Mouse (Mus musculus) CH12.LX (cell line): ENCODE data around the gene D630003M21Rik. TPM values are rescaled to one million over a fixed set of nuclear protein-coding genes. Genes with fewer than 3 reads are reported as not detected.

Experiments used
- DNase-seq: peaks from one replicate; pipeline ENCODE4 v3.0.0-alpha.2; 2013; ENCODE audit errors: extremely low read depth
- H3K27ac ChIP-seq: 2 replicates; pipeline ENCODE4 v1.5.1; 2012; ENCODE audit warnings: low read depth, mild to moderate bottlenecking, control low read depth, moderate library complexity; ENCODE audit not compliant: insufficient read depth
- H3K27me3 ChIP-seq: replicated peaks from 2 replicates; pipeline ENCODE3; 2012; ENCODE audit warnings: inconsistent platforms
- H3K36me3 ChIP-seq, 2 experiments: replicated peaks in 1 of 2; 2 replicates each; pipeline versions ENCODE3 to v1.6.1; 2012; ENCODE audit warnings: inconsistent platforms in 1 of 2, low read length in 1 of 2, mild to moderate bottlenecking in 1 of 2, mixed read lengths in 1 of 2, moderate library complexity in 1 of 2; ENCODE audit not compliant: control insufficient read depth in 1 of 2, insufficient read depth in 1 of 2
- H3K4me1 ChIP-seq, 2 experiments: 2 replicates each; pipeline ENCODE4 v1.6.1; 2012; ENCODE audit warnings: inconsistent platforms in 1 of 2, moderate library complexity in 1 of 2; ENCODE audit not compliant: insufficient read depth in 2 of 2, control insufficient read depth in 1 of 2
- H3K4me2 ChIP-seq: 2 replicates; pipeline ENCODE4 v1.6.1; 2012; ENCODE audit warnings: low read depth, mild to moderate bottlenecking, control low read depth; ENCODE audit not compliant: poor library complexity, insufficient read depth, severe bottlenecking
- H3K4me3 ChIP-seq, 3 experiments: fragments of 150-350 bp in 1 of 3; sonication (generic) in 1 of 3; replicated peaks in 1 of 3; 2 replicates each; pipeline versions ENCODE3 to v1.5.1; 2011 to 2012; ENCODE audit warnings: low read depth in 2 of 3, low read length in 2 of 3, mild to moderate bottlenecking in 2 of 3, moderate library complexity in 2 of 3, control low read depth in 1 of 3, improper control_type of control experiment in 1 of 3, inconsistent platforms in 1 of 3, mixed read lengths in 1 of 3; ENCODE audit not compliant: poor library complexity in 1 of 3
- H3K79me2 ChIP-seq: replicated peaks from 2 replicates; pipeline ENCODE4 v1.6.1; 2012; ENCODE audit warnings: mild to moderate bottlenecking, moderate library complexity; ENCODE audit not compliant: control insufficient read depth, poor library complexity, insufficient read depth, severe bottlenecking; ENCODE audit errors: extremely low read depth
- H3K9ac ChIP-seq: 2 replicates; pipeline ENCODE4 v1.6.1; 2012; ENCODE audit warnings: low read depth, mild to moderate bottlenecking, control low read depth, moderate library complexity; ENCODE audit not compliant: insufficient read depth
- H3K9me3 ChIP-seq: replicated peaks from 2 replicates; pipeline ENCODE3; 2012; ENCODE audit warnings: low read length, inconsistent platforms, mixed read lengths
- BHLHE40 ChIP-seq: IDR thresholded peaks from 2 replicates; pipeline ENCODE4 v1.6.1; 2011; ENCODE audit warnings: mild to moderate bottlenecking, low read depth, low read length, improper control_type of control experiment
- CHD2 ChIP-seq: IDR thresholded peaks from 2 replicates; pipeline ENCODE4 v1.6.1; 2011; ENCODE audit warnings: low read length, improper control_type of control experiment
- ELF1 ChIP-seq: IDR thresholded peaks from 2 replicates; pipeline ENCODE4 v1.6.1; 2014; ENCODE audit warnings: low read depth, mild to moderate bottlenecking, inconsistent platforms, low read length, improper control_type of control experiment
- ETS1 ChIP-seq: conservative IDR thresholded peaks from 2 replicates; pipeline ENCODE4 v1.6.1; 2012; ENCODE audit warnings: low read depth, mild to moderate bottlenecking, inconsistent platforms, low read length, improper control_type of control experiment, moderate library complexity
- GABPA ChIP-seq: IDR thresholded peaks from 2 replicates; pipeline ENCODE4 v1.6.1; 2012; ENCODE audit warnings: low read depth, low read length, improper control_type of control experiment, inconsistent platforms; ENCODE audit not compliant: insufficient replicate concordance
- HCFC1 ChIP-seq: IDR thresholded peaks from 2 replicates; pipeline ENCODE4 v1.6.1; 2012; ENCODE audit warnings: low read depth, mild to moderate bottlenecking, inconsistent platforms, low read length, improper control_type of control experiment
- IRF4 ChIP-seq: IDR thresholded peaks from 2 replicates; pipeline ENCODE4 v1.6.1; 2014; ENCODE audit warnings: low read depth, mild to moderate bottlenecking, inconsistent platforms, low read length, improper control_type of control experiment
- JUN ChIP-seq: IDR thresholded peaks from 2 replicates; pipeline ENCODE4 v1.6.1; 2011; ENCODE audit warnings: low read depth, mild to moderate bottlenecking, low read length, improper control_type of control experiment, moderate library complexity; ENCODE audit not compliant: insufficient read depth
- MAX ChIP-seq: IDR thresholded peaks from 2 replicates; pipeline ENCODE4 v1.6.1; 2011; ENCODE audit warnings: low read length, improper control_type of control experiment
- MAZ ChIP-seq: IDR thresholded peaks from 2 replicates; pipeline ENCODE4 v1.6.1; 2012; ENCODE audit warnings: low read depth, mild to moderate bottlenecking, inconsistent platforms, low read length, improper control_type of control experiment, moderate library complexity
- MEF2A ChIP-seq: IDR thresholded peaks from 2 replicates; pipeline ENCODE4 v1.6.1; 2014; ENCODE audit warnings: low read depth, mild to moderate bottlenecking, inconsistent platforms, low read length, improper control_type of control experiment, borderline replicate concordance
- MYC ChIP-seq: IDR thresholded peaks from 2 replicates; pipeline ENCODE4 v1.6.1; 2011; ENCODE audit warnings: low read depth, mild to moderate bottlenecking, improper control_type of control experiment, low read length
- NRF1 ChIP-seq: IDR thresholded peaks from 2 replicates; pipeline ENCODE4 v1.6.1; 2014; ENCODE audit warnings: low read depth, mild to moderate bottlenecking, inconsistent platforms, low read length, improper control_type of control experiment, moderate library complexity
- RCOR1 ChIP-seq: conservative IDR thresholded peaks from 2 replicates; pipeline ENCODE4 v1.6.1; 2012; ENCODE audit warnings: low read depth, mild to moderate bottlenecking, inconsistent platforms, low read length, improper control_type of control experiment
- TBP ChIP-seq: conservative IDR thresholded peaks from 2 replicates; pipeline ENCODE4 v1.6.1; 2011; ENCODE audit warnings: low read depth, low read length, improper control_type of control experiment
- TCF12 ChIP-seq: IDR thresholded peaks from 2 replicates; pipeline ENCODE4 v1.6.1; 2014; ENCODE audit warnings: low read depth, mild to moderate bottlenecking, inconsistent platforms, low read length, improper control_type of control experiment
- UBTF ChIP-seq: IDR thresholded peaks from 2 replicates; pipeline ENCODE4 v1.6.1; 2012; ENCODE audit warnings: low read depth, mild to moderate bottlenecking, inconsistent platforms, low read length, improper control_type of control experiment, moderate library complexity
- USF2 ChIP-seq: conservative IDR thresholded peaks from 2 replicates; pipeline ENCODE4 v1.6.1; 2011; ENCODE audit warnings: low read depth, low read length, improper control_type of control experiment
- ZKSCAN1 ChIP-seq: IDR thresholded peaks from 2 replicates; pipeline ENCODE4 v1.6.1; 2012; ENCODE audit warnings: low read depth, inconsistent platforms, low read length, improper control_type of control experiment, borderline replicate concordance
- dilution Hi-C: fragments of 300-500 bp; cut with MboI; formaldehyde crosslinking; loops from 2 replicates; pipeline ENCODE4 v1.14.3; 2020; ENCODE audit warnings: low sequenced_read_pairs; ENCODE audit not compliant: extremely low pct_unique_long_range_greater_than_20kb, extremely low pct_ligation_motif_present
- in situ Hi-C: fragments of 300-500 bp; cut with MboI; formaldehyde crosslinking; loops from 3 replicates; pipeline ENCODE4 v1.14.3; 2019; ENCODE audit warnings: low sequenced_read_pairs, low pct_ligation_motif_present, low pct_unique_long_range_greater_than_20kb, mixed read lengths
- polyA plus RNA-seq: library from polyadenylated mRNA; unstranded; fragments of >175 nt; gene quantifications from 2 replicates; pipeline ENCODE4 v1.2.1, GENCODE M21; 2012; ENCODE audit warnings: low read depth; ENCODE audit not compliant: insufficient read length
- total RNA-seq, 2 experiments: library from RNA; depleted of rRNA; stranded (reverse); fragments of 300-350 nt in 1 of 2; fragments of >200 nt in 1 of 2; gene quantifications; 2 replicates each; pipeline ENCODE4 v1.2.3; 2012 to 2014

D630003M21Rik gene
- total and polyA plus RNA-seq, 3 experiments = 0.23 to 1.4 (median 0.93) TPM

DNA sequence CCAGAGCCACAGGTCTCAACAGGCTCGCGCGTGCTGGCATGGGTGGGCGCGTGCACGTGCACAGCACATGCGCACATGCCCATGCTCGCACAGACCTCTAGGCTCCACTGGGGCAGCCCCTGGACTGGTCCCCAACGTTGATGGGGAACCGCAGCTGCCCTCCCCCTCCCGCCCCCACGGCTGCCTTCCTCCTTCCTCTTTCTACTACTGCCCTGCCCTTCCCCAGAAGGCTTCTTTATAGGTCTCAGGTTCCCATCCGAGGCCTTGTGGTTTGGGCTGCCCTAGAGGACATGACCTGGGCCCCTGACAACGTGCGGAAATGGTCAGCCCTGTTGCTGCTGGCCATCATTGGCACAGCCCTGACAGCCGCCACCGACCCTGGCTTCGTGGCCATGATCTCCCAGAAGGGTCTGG is 29.0 kb upstream of the D630003M21Rik start, which contains the start of gene Bpi:
Bpi (plus strand) TSS at position 90 of the 414 bp plus-strand sequence.
- Histone ChIP-seq H3K4me2 (peak within 1 kb of the TSS; percentile 79), H3K27ac (no peak within 1 kb of the TSS), H3K4me1 (peaks cover 7 to 53% of the 10 kb centered on the region in 2 experiments), H3K79me2 (no peaks in the 10 kb centered on the region), H3K4me3 (peak within 1 kb of the TSS in 2 of 3 experiments; percentile 14 to 43), H3K9ac (no peak within 1 kb of the TSS), H3K9me3 (no peaks in the 10 kb centered on the region), H3K36me3 (no peaks in the 10 kb centered on the region), H3K27me3 (peaks cover 1% of the 10 kb centered on the region)
- dilution Hi-C loops (no loop called here), in situ Hi-C loops (loop anchor here (5.0 kb wide), 1 partner anchor 41 kb away; no protein-coding TSS in a partner anchor)
- 0 out of 2 replicates have a peak, but pooled peaks have one; percentile 42 for TF ChIP-seq MYC
- TF ChIP-seq BHLHE40 = peak; percentile 99
- TF ChIP-seq MEF2A = peak; percentile 43; the same call in 1 of the 2 replicates
- TF ChIP-seq USF2 = no peak
- peak; percentile 98 for TF ChIP-seq UBTF
- no peak for TF ChIP-seq RCOR1
- peak; percentile 67 for TF ChIP-seq IRF4
- peak; percentile 85 for TF ChIP-seq NRF1
- peak; percentile 63 for TF ChIP-seq ELF1
- TF ChIP-seq MAX = peak; percentile 83
- no peak for TF ChIP-seq HCFC1
- peak; percentile 51; the same call in 1 of the 2 replicates for TF ChIP-seq ETS1
- TF ChIP-seq TBP = peak; percentile 85
- TF ChIP-seq GABPA = no peak
- peak; percentile 85; the same call in 1 of the 2 replicates for TF ChIP-seq MAZ
- peak; percentile 43; the same call in 1 of the 2 replicates for TF ChIP-seq CHD2
- peak; percentile 59 for TF ChIP-seq TCF12
- DNase-seq = peak; percentile 77

DNA sequence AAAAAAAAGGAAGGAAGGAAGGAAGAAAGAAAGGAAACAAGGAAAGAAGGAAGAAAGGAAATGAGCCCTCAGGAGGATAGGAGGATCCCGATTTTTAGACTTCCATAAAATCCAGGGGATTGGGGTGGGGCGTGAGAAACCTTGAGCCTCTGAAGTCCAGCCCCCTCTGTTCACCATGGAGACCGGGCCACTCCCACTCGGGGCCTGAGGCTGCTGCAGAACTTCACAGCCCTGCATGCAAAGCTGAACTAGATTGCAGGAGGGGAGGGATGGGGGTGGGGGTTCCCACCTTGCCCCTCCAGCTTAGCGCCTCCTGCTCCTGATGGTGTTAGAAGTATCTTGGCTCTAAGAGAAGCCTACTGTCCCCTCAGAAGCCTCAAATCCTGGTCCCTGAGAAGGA is 27.9 kb upstream of the D630003M21Rik start:
- no peak for DNase-seq
- in situ Hi-C loops (loop anchor here (5.0 kb wide), 1 partner anchor 40 kb away; no protein-coding TSS in a partner anchor), dilution Hi-C loops (no loop called here)
- Histone ChIP-seq H3K9ac (no peak overlapping the region), H3K4me2 (no peak overlapping the region), H3K36me3 (no peaks in the 10 kb centered on the region), H3K79me2 (no peaks in the 10 kb centered on the region), H3K4me3 (no peak overlapping the region), H3K9me3 (no peaks in the 10 kb centered on the region), H3K27me3 (peaks cover 1% of the 10 kb centered on the region), H3K4me1 (peaks cover 7 to 42% of the 10 kb centered on the region in 2 experiments), H3K27ac (no peak overlapping the region)
- TF ChIP-seq ZKSCAN1 = no peak
- TF ChIP-seq JUN = no peak
- no peak for TF ChIP-seq MAZ
